Mouse (Mus musculus): ENCODE measurements around the gene Klf2.

DNA sequence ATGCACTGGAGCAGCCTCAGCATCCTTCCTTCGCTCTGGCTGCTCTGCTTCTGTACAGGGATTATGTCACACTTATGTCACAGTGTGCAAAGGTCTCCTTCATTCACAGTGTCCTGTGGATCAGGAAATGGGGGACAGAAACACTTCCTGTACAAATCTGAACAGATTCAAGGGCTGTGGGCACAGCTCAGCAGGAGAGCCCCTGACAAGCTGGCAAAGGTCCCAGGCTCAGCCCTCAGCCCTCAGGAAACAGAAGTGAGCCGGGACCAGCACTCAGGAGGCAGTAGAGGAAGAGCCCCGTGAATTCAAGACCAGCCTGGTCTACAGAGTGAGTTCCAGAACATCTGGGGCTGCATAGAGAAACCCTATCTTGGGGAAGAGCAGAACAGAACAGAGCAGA is 37.2 kb upstream of the Klf2 start:
- TF ChIP-seq TBP (conservative IDR thresholded peaks at IDR 0.05; ENCODE audit: low read depth, low read length) (no peak), SMC3 (IDR thresholded peaks at IDR 0.05; ENCODE audit: low read depth, low read length) (no peak), CTCF (conservative IDR thresholded peaks at IDR 0.05 in 1 of 2, IDR thresholded peaks at IDR 0.05 in 1 of 2; ENCODE audit: low read depth in 2 of 2, low read length in 2 of 2) (no peak), PAX5 (IDR thresholded peaks at IDR 0.05; ENCODE audit: low read length) (no peak), POLR2A (IDR thresholded peaks at IDR 0.05; ENCODE audit: low read depth, low read length) (no peak), MAZ (IDR thresholded peaks at IDR 0.05; ENCODE audit: low read depth, low read length) (no peak), EP300 (IDR thresholded peaks at IDR 0.05; ENCODE audit: low read length) (no peak)

Measured in CH12.LX (cell line).